Mouse (Mus musculus) lung, embryonic 15.5 days (tissue): Measurements from ENCODE around the gene Slc6a4. TPM values are rescaled to one million over a fixed set of nuclear protein-coding genes. Genes with fewer than 3 reads are reported as not detected.

Experiments used
- ATAC-seq: fragments of 200-750 bp; cut with Nextera tagmentation; 2 replicates; pipeline ENCODE4 v1.8.0; 2017; ENCODE audit warnings: moderate number of reproducible peaks, borderline replicate concordance; ENCODE audit not compliant: low FRiP score, low TSS enrichment; ENCODE audit errors: extremely low read depth
- H3K27ac ChIP-seq: fragments of 300-500 bp; sonication (generic); 2 replicates; pipeline ENCODE4 v1.5.1; 2015; ENCODE audit warnings: moderate library complexity, mild to moderate bottlenecking, inconsistent platforms
- H3K27me3 ChIP-seq: fragments of 300-500 bp; sonication (generic); 2 replicates; pipeline ENCODE4 v1.6.1; 2015; ENCODE audit warnings: inconsistent platforms
- H3K36me3 ChIP-seq: fragments of 300-500 bp; sonication (generic); 2 replicates; pipeline ENCODE4 v1.6.1; 2015; ENCODE audit warnings: inconsistent platforms
- H3K4me1 ChIP-seq: fragments of 300-500 bp; sonication (generic); 2 replicates; pipeline ENCODE4 v1.6.1; 2015; ENCODE audit warnings: inconsistent platforms
- H3K4me2 ChIP-seq: fragments of 300-500 bp; sonication (generic); 2 replicates; pipeline ENCODE4 v1.6.1; 2015; ENCODE audit warnings: inconsistent platforms, mild to moderate bottlenecking, moderate library complexity
- H3K4me3 ChIP-seq: fragments of 300-500 bp; sonication (generic); 2 replicates; pipeline ENCODE4 v1.5.1; 2015; ENCODE audit warnings: mild to moderate bottlenecking, inconsistent platforms
- H3K9ac ChIP-seq: fragments of 300-500 bp; sonication (generic); 2 replicates; pipeline ENCODE4 v1.6.1; 2015; ENCODE audit warnings: inconsistent platforms
- H3K9me3 ChIP-seq: fragments of 300-500 bp; sonication (generic); 2 replicates; pipeline ENCODE4 v1.6.1; 2016; ENCODE audit warnings: inconsistent platforms
- WGBS: fragments of 180-500 bp; shearing (Covaris S2); methylation state at CpG from one replicate; pipeline ENCODE4 v1.1.7; 2015; 5-methylcytosine and 5-hydroxymethylcytosine counted together
- polyA plus RNA-seq: library from polyadenylated mRNA; unstranded; fragments of >200 nt; fragmentation: Nextera tagmentation; extraction: Ambion mirVana; gene quantifications from 2 replicates; pipeline ENCODE4 v1.2.1, GENCODE M21; 2015

Slc6a4 gene
- polyA plus RNA-seq, 1 experiment from 2014 or later: 2.0 TPM

- Histone ChIP-seq H3K4me1 (peaks cover 21% of the 10 kb centered on the region), H3K4me2 (peak overlapping the region; percentile 18), H3K9ac (no peak overlapping the region), H3K36me3 (no peaks in the 10 kb centered on the region), H3K27ac (no peak overlapping the region), H3K27me3 (peaks cover 52% of the 10 kb centered on the region), H3K9me3 (no peaks in the 10 kb centered on the region), H3K4me3 (no peak overlapping the region)
- ATAC-seq: no peak
- 45% methylated on average over 20 of the region's 20 CpGs for WGBS
These were observed 2.3 kb upstream of the Slc6a4 start for GRCm38 (mm10) chr11:76995966-76996672.

DNA sequence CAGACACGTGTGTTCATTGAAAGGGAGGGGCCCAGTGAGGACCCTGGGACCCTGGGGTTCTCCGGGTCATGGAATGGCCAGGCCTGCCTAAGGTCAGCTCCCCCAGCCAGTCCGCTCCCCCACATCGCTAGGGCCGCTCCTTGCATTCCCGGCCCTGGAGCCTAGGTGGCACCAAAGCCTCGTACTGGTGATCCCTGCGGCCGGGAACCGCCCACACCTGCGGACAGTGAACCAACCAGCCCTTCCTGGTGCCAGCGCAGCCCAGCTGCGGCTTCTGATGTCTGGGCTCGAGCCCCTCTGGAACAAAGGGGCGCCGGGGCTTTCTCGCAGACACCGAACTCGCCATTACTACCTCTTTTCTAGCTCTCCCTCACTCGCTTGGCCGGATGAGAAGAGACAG, 1.1 kb upstream of the Slc6a4 start:
- Histone ChIP-seq H3K4me1 (peaks cover 21% of the 10 kb centered on the region), H3K9me3 (no peaks in the 10 kb centered on the region), H3K27me3 (peaks cover 61% of the 10 kb centered on the region), H3K9ac (peak overlapping the region; percentile 31; the same call in 1 of the 2 replicates), H3K36me3 (no peaks in the 10 kb centered on the region), H3K4me3 (peak overlapping the region; percentile 53), H3K4me2 (peak overlapping the region; percentile 96), H3K27ac (no peak overlapping the region)
- WGBS: under 1% methylated on average over 21 of the region's 21 CpGs
- peak; percentile 78 for ATAC-seq

GRCm38 (mm10) chr11:76998705-76999226, 363 bp downstream of the Slc6a4 start:
- no peak for ATAC-seq
- H3K27me3 ChIP-seq: peaks cover 66% of the 10 kb centered on the region
- H3K4me2 ChIP-seq: peak overlapping the region; percentile 96
- H3K4me3 ChIP-seq: peak overlapping the region; percentile 53
- H3K4me1 ChIP-seq: peaks cover 21% of the 10 kb centered on the region
- H3K9me3 ChIP-seq: no peaks in the 10 kb centered on the region
- H3K9ac ChIP-seq: peak overlapping the region; percentile 24; the same call in 1 of the 2 replicates
- no peak overlapping the region for H3K27ac ChIP-seq
- no peaks in the 10 kb centered on the region for H3K36me3 ChIP-seq
- 6% methylated on average over 24 of the region's 24 CpGs for WGBS

DNA sequence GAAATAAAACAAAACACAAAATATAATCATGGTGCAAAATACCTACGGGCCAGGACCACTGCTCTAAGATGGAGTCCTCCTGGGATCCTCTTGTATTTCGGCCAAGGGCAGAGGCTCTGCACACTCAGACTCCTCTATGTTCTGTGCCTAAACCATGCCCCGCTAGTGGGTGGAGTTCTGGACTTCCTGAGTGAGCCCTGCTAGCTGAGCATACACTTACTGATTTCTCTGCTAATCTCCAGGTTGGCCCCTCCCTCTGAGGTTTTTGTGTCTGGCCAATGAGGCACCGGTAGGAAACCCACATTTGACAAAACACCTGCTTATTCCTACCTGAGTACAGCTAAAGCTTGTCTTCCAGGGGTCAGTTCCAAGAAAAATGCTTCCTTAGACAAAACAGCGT, 2.3 kb downstream of the Slc6a4 start:
- Histone ChIP-seq H3K36me3 (no peaks in the 10 kb centered on the region), H3K4me1 (peaks cover 21% of the 10 kb centered on the region), H3K4me2 (no peak overlapping the region), H3K9ac (no peak overlapping the region), H3K27ac (no peak overlapping the region), H3K27me3 (peaks cover 66% of the 10 kb centered on the region), H3K4me3 (no peak overlapping the region), H3K9me3 (no peaks in the 10 kb centered on the region)
- 42% methylated on average over 5 of the region's 5 CpGs for WGBS
- no peak for ATAC-seq

- Histone ChIP-seq H3K27ac (no peak overlapping the region), H3K9ac (no peak overlapping the region), H3K4me1 (peaks cover 16% of the 10 kb centered on the region), H3K4me3 (no peak overlapping the region), H3K36me3 (no peaks in the 10 kb centered on the region), H3K9me3 (no peaks in the 10 kb centered on the region), H3K27me3 (peaks cover 58% of the 10 kb centered on the region), H3K4me2 (no peak overlapping the region)
- ATAC-seq: no peak
- 57% methylated on average over 1 of the region's 1 CpGs for WGBS
These were observed 4.0 kb downstream of the Slc6a4 start for GRCm38 (mm10) chr11:77002361-77002760.

- Histone ChIP-seq H3K4me3 (no peak overlapping the region), H3K36me3 (no peaks in the 10 kb centered on the region), H3K4me2 (no peak overlapping the region), H3K4me1 (no peaks in the 10 kb centered on the region), H3K27me3 (peaks cover 25% of the 10 kb centered on the region), H3K9me3 (no peaks in the 10 kb centered on the region), H3K27ac (no peak overlapping the region), H3K9ac (no peak overlapping the region)
- WGBS: 54% methylated on average over 4 of the region's 4 CpGs
- no peak for ATAC-seq
These were observed 7.5 kb downstream of the Slc6a4 start for GRCm38 (mm10) chr11:77005881-77006280.

- WGBS: 38% methylated on average over 6 of the region's 6 CpGs
- H3K27ac ChIP-seq: no peak overlapping the region
- no peaks in the 10 kb centered on the region for H3K36me3 ChIP-seq
- H3K4me1 ChIP-seq: no peaks in the 10 kb centered on the region
- no peak overlapping the region for H3K4me3 ChIP-seq
- ATAC-seq: no peak
- H3K9me3 ChIP-seq: no peaks in the 10 kb centered on the region
- no peak overlapping the region for H3K4me2 ChIP-seq
- no peak overlapping the region for H3K9ac ChIP-seq
- peaks cover 17% of the 10 kb centered on the region for H3K27me3 ChIP-seq
These were observed 8.2 kb downstream of the Slc6a4 start for GRCm38 (mm10) chr11:77006616-77007015.

- Histone ChIP-seq H3K4me1 (no peaks in the 10 kb centered on the region), H3K9me3 (no peaks in the 10 kb centered on the region), H3K4me2 (no peak overlapping the region), H3K36me3 (no peaks in the 10 kb centered on the region), H3K4me3 (no peak overlapping the region), H3K27ac (no peak overlapping the region), H3K27me3 (peaks cover 8% of the 10 kb centered on the region; the same call in 1 of the 2 replicates), H3K9ac (no peak overlapping the region)
- 61% methylated on average over 16 of the region's 16 CpGs for WGBS
- ATAC-seq: no peak
These were observed 10.9 kb downstream of the Slc6a4 start for GRCm38 (mm10) chr11:77009069-77010025.

DNA sequence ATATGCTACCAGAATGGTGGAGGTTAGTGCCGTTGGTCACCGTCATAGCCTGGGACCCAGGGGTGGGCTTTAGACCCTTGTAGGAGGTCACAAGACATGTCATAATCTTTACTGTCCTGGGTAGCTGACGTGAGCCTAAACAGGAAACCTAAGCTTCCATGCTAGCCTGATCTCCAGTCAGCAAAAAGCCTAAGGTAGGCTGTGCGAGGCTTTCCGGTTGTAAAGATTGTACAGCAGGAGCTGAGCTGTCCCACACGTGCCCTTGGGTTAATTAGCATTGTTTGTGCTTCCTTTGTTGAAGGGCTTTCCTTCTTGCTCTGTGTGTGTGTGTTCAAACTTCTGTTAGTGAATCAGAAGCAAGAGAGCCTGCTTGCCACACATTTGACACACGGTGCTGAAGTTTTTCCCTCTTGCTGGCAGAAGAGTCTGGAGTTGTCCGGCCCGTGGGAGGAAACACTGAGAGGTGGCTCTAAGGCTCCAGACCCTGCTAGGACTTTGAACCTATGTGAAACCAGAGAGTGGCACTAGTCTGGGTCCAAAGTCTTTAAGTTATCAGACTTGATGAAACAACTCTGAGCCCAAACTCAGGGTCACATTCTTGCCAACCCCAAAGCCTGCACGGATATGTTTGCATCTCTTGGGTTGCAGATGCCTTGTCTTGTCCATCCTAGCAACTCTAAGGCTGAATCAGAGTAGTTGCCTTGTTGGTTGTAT, 12.5 kb downstream of the Slc6a4 start:
- Histone ChIP-seq H3K4me3 (no peak overlapping the region), H3K27me3 (peaks cover 8% of the 10 kb centered on the region; the same call in 1 of the 2 replicates), H3K36me3 (no peaks in the 10 kb centered on the region), H3K27ac (no peak overlapping the region), H3K4me2 (no peak overlapping the region), H3K4me1 (no peaks in the 10 kb centered on the region), H3K9ac (no peak overlapping the region), H3K9me3 (no peaks in the 10 kb centered on the region)
- 73% methylated on average over 10 of the region's 10 CpGs for WGBS
- no peak for ATAC-seq

DNA sequence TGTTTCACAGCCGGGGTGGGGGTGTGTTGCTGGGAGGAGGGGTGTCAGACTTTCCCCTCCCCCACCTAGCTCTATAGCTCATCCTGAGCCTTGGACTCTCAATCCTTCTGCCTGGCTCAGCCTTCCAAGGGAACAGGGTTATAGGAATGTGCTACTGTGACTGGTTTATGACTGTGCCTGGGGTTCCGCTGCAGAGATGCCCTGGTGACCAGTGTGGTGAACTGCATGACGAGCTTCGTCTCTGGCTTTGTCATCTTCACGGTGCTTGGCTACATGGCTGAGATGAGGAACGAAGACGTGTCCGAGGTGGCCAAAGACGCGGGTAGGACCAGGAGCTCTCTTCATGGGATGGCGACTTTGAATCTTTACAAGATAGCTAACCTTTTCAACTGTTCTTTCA, 19.6 kb downstream of the Slc6a4 start:
- Histone ChIP-seq H3K27ac (no peak overlapping the region), H3K27me3 (no peaks in the 10 kb centered on the region), H3K4me2 (no peak overlapping the region), H3K36me3 (no peaks in the 10 kb centered on the region), H3K4me3 (no peak overlapping the region), H3K9ac (no peak overlapping the region), H3K4me1 (no peaks in the 10 kb centered on the region), H3K9me3 (no peaks in the 10 kb centered on the region)
- WGBS: 84% methylated on average over 11 of the region's 11 CpGs
- ATAC-seq: no peak

GRCm38 (mm10) chr11:77019539-77019938, 21.1 kb downstream of the Slc6a4 start:
- no peaks in the 10 kb centered on the region for H3K9me3 ChIP-seq
- no peak overlapping the region for H3K4me3 ChIP-seq
- H3K9ac ChIP-seq: no peak overlapping the region
- ATAC-seq: no peak
- H3K4me2 ChIP-seq: no peak overlapping the region
- H3K36me3 ChIP-seq: no peaks in the 10 kb centered on the region
- H3K27me3 ChIP-seq: no peaks in the 10 kb centered on the region
- WGBS: 18% methylated on average over 8 of the region's 8 CpGs
- H3K27ac ChIP-seq: no peak overlapping the region
- no peaks in the 10 kb centered on the region for H3K4me1 ChIP-seq
